Mouse (Mus musculus) hindbrain, embryonic 11.5 days (tissue): ENCODE measurements around the gene 3110082I17Rik. TPM values are rescaled to one million over a fixed set of nuclear protein-coding genes. Genes with fewer than 3 reads are reported as not detected.

Experiments used
- ATAC-seq: fragments of 200-750 bp; cut with Nextera tagmentation; 2 replicates; pipeline ENCODE4 v1.8.0; 2017; ENCODE audit warnings: mild to moderate bottlenecking, moderate TSS enrichment, moderate library complexity; ENCODE audit not compliant: low FRiP score
- DNase-seq: peaks from one replicate; pipeline ENCODE4 v3.0.0-alpha.2; 2015; ENCODE audit warnings: low spot score
- H3K27ac ChIP-seq: fragments of 300-500 bp; sonication (generic); 2 replicates; pipeline ENCODE4 v1.5.1; 2014; ENCODE audit warnings: mild to moderate bottlenecking, low read depth, low read length
- H3K27me3 ChIP-seq: fragments of 300-500 bp; sonication (generic); 2 replicates; pipeline ENCODE4 v1.6.1; 2014; ENCODE audit warnings: mild to moderate bottlenecking, low read length, moderate library complexity, mixed read lengths; ENCODE audit not compliant: control insufficient read depth, insufficient read depth
- H3K36me3 ChIP-seq: fragments of 300-500 bp; sonication (generic); 2 replicates; pipeline ENCODE4 v1.6.1; 2014; ENCODE audit warnings: mild to moderate bottlenecking, low read length, moderate library complexity, mixed read lengths; ENCODE audit not compliant: control insufficient read depth, insufficient read depth
- H3K4me1 ChIP-seq: fragments of 300-500 bp; sonication (generic); replicated peaks from 2 replicates; pipeline ENCODE4 v1.6.1; 2014; ENCODE audit warnings: low read length, mixed read lengths; ENCODE audit not compliant: control insufficient read depth, insufficient read depth
- H3K4me2 ChIP-seq: fragments of 300-500 bp; sonication (generic); replicated peaks from 2 replicates; pipeline ENCODE4 v1.6.1; 2014; ENCODE audit warnings: mild to moderate bottlenecking, low read depth, low read length
- H3K4me3 ChIP-seq: fragments of 300-500 bp; sonication (generic); 2 replicates; pipeline ENCODE4 v1.5.1; 2014; ENCODE audit warnings: low read depth, low read length
- H3K9ac ChIP-seq: fragments of 300-500 bp; sonication (generic); 2 replicates; pipeline ENCODE4 v1.6.1; 2014; ENCODE audit warnings: low read depth, low read length
- H3K9me3 ChIP-seq: fragments of 300-500 bp; sonication (generic); 2 replicates; pipeline ENCODE4 v1.6.1; 2016; ENCODE audit warnings: low read length; ENCODE audit not compliant: control insufficient read depth
- WGBS: fragments of 180-500 bp; shearing (Covaris S2); extraction: QIAGEN DNeasy Blood & Tissue Kit; methylation state at CpG from one replicate; pipeline ENCODE4 v1.1.7; 2014; 5-methylcytosine and 5-hydroxymethylcytosine counted together
- polyA plus RNA-seq: library from polyadenylated mRNA; unstranded; fragments of >200 nt; fragmentation: Nextera tagmentation; extraction: Ambion mirVana; gene quantifications from 2 replicates; pipeline ENCODE4 v1.2.1, GENCODE M21; 2014

Gene 3110082I17Rik
- polyA plus RNA-seq, 1 experiment from 2014 or later, result 29.2 TPM

GRCm38 (mm10) chr5:139349713-139350112 lies 110.6 kb downstream of the 3110082I17Rik start:
- no peak overlapping the region for H3K4me3 ChIP-seq
- H3K27ac ChIP-seq, result no peak overlapping the region
- H3K4me1 ChIP-seq, result no peaks in the 10 kb centered on the region
- H3K9me3 ChIP-seq, result no peaks in the 10 kb centered on the region
- H3K9ac ChIP-seq, result no peak overlapping the region
- H3K27me3 ChIP-seq, result no peaks in the 10 kb centered on the region
- no peaks in the 10 kb centered on the region for H3K36me3 ChIP-seq
- WGBS, result 79% methylated on average over 6 of the region's 6 CpGs
- no peak for DNase-seq
- no peak overlapping the region for H3K4me2 ChIP-seq
- ATAC-seq, result no peak

DNA sequence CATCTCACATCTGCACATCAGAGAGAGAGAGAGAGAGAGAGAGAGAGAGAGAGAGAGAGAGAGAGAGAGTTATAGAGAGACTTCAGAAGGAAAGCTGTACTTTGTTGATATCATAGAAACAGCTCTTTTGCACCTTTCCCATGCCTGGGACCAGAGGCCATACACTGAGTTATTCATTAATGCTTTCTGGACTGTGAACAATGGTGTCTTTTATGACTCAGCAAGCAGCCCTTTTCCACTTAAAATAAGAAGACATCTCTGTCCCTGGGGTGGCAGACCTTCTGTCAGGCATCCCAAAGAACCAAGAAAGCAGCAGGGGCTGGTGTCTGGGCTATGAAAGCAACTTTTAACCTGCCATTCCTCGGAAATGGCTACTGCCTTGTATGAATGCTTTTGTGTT lies 113.1 kb downstream of the 3110082I17Rik start:
- no peak overlapping the region for H3K9ac ChIP-seq
- H3K4me1 ChIP-seq, result no peaks in the 10 kb centered on the region
- H3K36me3 ChIP-seq, result peaks cover 6% of the 10 kb centered on the region
- H3K27ac ChIP-seq, result no peak overlapping the region
- no peak overlapping the region for H3K4me3 ChIP-seq
- H3K27me3 ChIP-seq, result no peaks in the 10 kb centered on the region
- H3K4me2 ChIP-seq, result no peak overlapping the region
- WGBS, result 37% methylated on average over 1 of the region's 1 CpGs
- no peaks in the 10 kb centered on the region for H3K9me3 ChIP-seq
- DNase-seq (no peak), ATAC-seq (no peak)

GRCm38 (mm10) chr5:139345364-139345714 lies 115.0 kb downstream of the 3110082I17Rik start:
- Histone ChIP-seq H3K9me3 (no peaks in the 10 kb centered on the region), H3K36me3 (peaks cover 6% of the 10 kb centered on the region), H3K9ac (peak overlapping the region; percentile 35; the same call in 1 of the 2 replicates), H3K27me3 (no peaks in the 10 kb centered on the region), H3K27ac (no peak overlapping the region), H3K4me2 (peak overlapping the region; percentile 30), H3K4me1 (no peaks in the 10 kb centered on the region), H3K4me3 (peak overlapping the region; percentile 87; the same call in 1 of the 2 replicates)
- ATAC-seq, result peak; percentile 34; the same call in 1 of the 2 replicates
- DNase-seq, result no peak
- WGBS, result 11% methylated on average over 5 of the region's 5 CpGs

- Histone ChIP-seq H3K27me3 (no peaks in the 10 kb centered on the region), H3K4me2 (peak overlapping the region; percentile 97), H3K4me1 (no peaks in the 10 kb centered on the region), H3K27ac (peak overlapping the region; percentile 67; the same call in 1 of the 2 replicates), H3K36me3 (peaks cover 7% of the 10 kb centered on the region), H3K9ac (peak overlapping the region; percentile 95), H3K4me3 (peak overlapping the region; percentile 87), H3K9me3 (no peaks in the 10 kb centered on the region)
- WGBS, result under 1% methylated on average over 33 of the region's 33 CpGs
- DNase-seq, result peak; percentile 96
- ATAC-seq, result peak; percentile 90
Measured at GRCm38 (mm10) chr5:139344687-139345363, 115.5 kb downstream of the 3110082I17Rik start.

- peak overlapping the region; percentile 87 for H3K4me3 ChIP-seq
- H3K27ac ChIP-seq, result peak overlapping the region; percentile 67
- peak; percentile 59 for ATAC-seq
- H3K4me2 ChIP-seq, result peak overlapping the region; percentile 97
- H3K9ac ChIP-seq, result peak overlapping the region; percentile 95
- no peaks in the 10 kb centered on the region for H3K9me3 ChIP-seq
- 10% methylated on average over 12 of the region's 12 CpGs for WGBS
- H3K27me3 ChIP-seq, result no peaks in the 10 kb centered on the region
- H3K36me3 ChIP-seq, result peaks cover 12% of the 10 kb centered on the region
- H3K4me1 ChIP-seq, result no peaks in the 10 kb centered on the region
- peak; percentile 90 for DNase-seq
Measured at GRCm38 (mm10) chr5:139344021-139344686, 116.2 kb downstream of the 3110082I17Rik start.

DNA sequence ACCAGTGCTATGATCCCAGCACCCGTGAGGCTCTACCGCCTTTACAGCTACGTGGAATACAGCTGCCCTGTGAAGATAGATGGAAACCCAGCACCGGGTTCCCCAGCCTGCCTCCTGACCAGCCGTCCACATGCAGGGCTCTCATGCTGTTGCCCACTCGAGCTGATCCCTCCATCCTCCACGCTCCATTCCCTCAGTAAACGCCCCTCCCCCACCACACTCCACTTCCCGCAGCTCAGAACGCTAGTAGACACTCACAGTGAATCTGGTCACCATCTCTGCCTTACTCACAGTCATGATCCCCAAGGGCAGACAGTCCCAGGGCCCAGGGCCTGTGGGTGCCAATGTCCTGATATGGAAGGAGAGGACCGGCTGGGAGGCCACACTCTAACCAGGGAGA lies 121.4 kb downstream of the 3110082I17Rik start:
- H3K9ac ChIP-seq, result no peak overlapping the region
- 81% methylated on average over 11 of the region's 11 CpGs for WGBS

GRCm38 (mm10) chr5:139338403-139338802 lies 121.9 kb downstream of the 3110082I17Rik start:
- Histone ChIP-seq H3K9me3 (no peaks in the 10 kb centered on the region), H3K36me3 (peaks cover 20% of the 10 kb centered on the region), H3K4me1 (no peaks in the 10 kb centered on the region), H3K4me3 (no peak overlapping the region), H3K9ac (no peak overlapping the region), H3K27ac (no peak overlapping the region), H3K4me2 (no peak overlapping the region), H3K27me3 (no peaks in the 10 kb centered on the region)
- WGBS, result 95% methylated on average over 3 of the region's 3 CpGs
- ATAC-seq (no peak), DNase-seq (no peak)

More for the DNA sequence above, 121.4 kb downstream of the 3110082I17Rik start:
- no peaks in the 10 kb centered on the region for H3K9me3 ChIP-seq
- no peak overlapping the region for H3K27ac ChIP-seq
- no peak overlapping the region for H3K4me2 ChIP-seq
- no peaks in the 10 kb centered on the region for H3K27me3 ChIP-seq
- H3K4me3 ChIP-seq, result no peak overlapping the region
- ATAC-seq (no peak), DNase-seq (no peak)
- no peaks in the 10 kb centered on the region for H3K4me1 ChIP-seq
- H3K36me3 ChIP-seq, result peaks cover 20% of the 10 kb centered on the region

GRCm38 (mm10) chr5:139337826-139338370 lies 122.4 kb downstream of the 3110082I17Rik start:
- H3K9ac ChIP-seq, result no peak overlapping the region

More at GRCm38 (mm10) chr5:139337826-139338370, 122.4 kb downstream of the 3110082I17Rik start:
- WGBS, result 74% methylated on average over 13 of the region's 13 CpGs
- Histone ChIP-seq H3K4me2 (no peak overlapping the region), H3K4me1 (no peaks in the 10 kb centered on the region), H3K4me3 (no peak overlapping the region), H3K9me3 (no peaks in the 10 kb centered on the region), H3K27me3 (no peaks in the 10 kb centered on the region), H3K27ac (no peak overlapping the region), H3K36me3 (peaks cover 20% of the 10 kb centered on the region)
- DNase-seq (no peak), ATAC-seq (no peak)
